Mouse (Mus musculus): ENCODE data around the gene Sort1.

- TF ChIP-seq NANOG (IDR thresholded peaks at IDR 0.05; ENCODE audit: borderline replicate concordance, low read length) = no peak
- no peak for TF ChIP-seq CTCF (conservative IDR thresholded peaks at IDR 0.05; ENCODE audit: low read length)
These were observed 27.0 kb downstream of the Sort1 start for GRCm38 (mm10) chr3:108310921-108311341.
